8 mouse cellular contexts compared by ENCODE assay signal in the genomic region with DNA sequence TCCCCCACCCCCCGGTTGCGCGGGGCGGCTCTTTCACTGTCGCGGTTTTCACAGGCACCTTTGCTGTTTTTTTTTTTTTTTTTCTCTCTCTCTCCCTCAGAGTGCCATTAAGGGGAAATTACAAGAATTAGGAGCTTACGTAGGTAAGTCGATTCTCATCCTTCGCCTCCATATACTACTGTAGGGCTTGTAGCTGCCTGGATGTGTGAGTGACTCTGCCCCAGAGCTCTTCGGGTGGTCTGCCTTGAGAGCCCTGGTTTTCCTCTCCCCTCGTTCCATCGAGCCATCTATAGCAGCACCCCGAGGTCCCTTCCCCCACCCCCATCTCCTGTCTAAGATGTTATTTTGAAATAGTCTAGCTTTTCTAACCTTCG. TPM values are rescaled to one million over a fixed set of nuclear protein-coding genes. Genes with fewer than 3 reads are reported as not detected.
DNase-seq lines count a peak whose midpoint lies in the region; ATAC-seq and TF ChIP-seq lines count a peak whose summit lies in the region.

No protein-coding gene starts in this region.

- H3K9ac ChIP-seq in liver, adult 2 months (ENCODE audit: low read depth, low read length), result peak overlapping the region; percentile 99
- H3K9ac ChIP-seq in forebrain, embryonic 13.5 days, result peak overlapping the region; percentile 90
- peak overlapping the region; percentile 87 for H3K9ac ChIP-seq in liver, embryonic 11.5 days (ENCODE audit: low read depth, low read length)
- H3K9ac ChIP-seq in stomach, embryonic 15.5 days, result peak overlapping the region; percentile 94

- TF ChIP-seq CTCF in liver, adult 2 months (IDR thresholded peaks at IDR 0.05; ENCODE audit: low read depth, low read length), result no peak

- WGBS in liver, adult 2 months, result under 1% methylated on average over 13 of the region's 14 CpGs
- WGBS in forebrain, embryonic 13.5 days, result under 1% methylated on average over 13 of the region's 14 CpGs
- under 1% methylated on average over 14 of the region's 14 CpGs for WGBS in liver, embryonic 11.5 days
- WGBS in stomach, embryonic 15.5 days, result under 1% methylated on average over 14 of the region's 14 CpGs

- H3K79me2 ChIP-seq in liver, adult 2 months (ENCODE audit: control insufficient read depth, insufficient read depth, low read length), result peaks cover 12% of the 10 kb centered on the region; the same call in 1 of the 2 replicates

- H3K4me2 ChIP-seq in forebrain, embryonic 13.5 days, result peak overlapping the region; percentile 75
- H3K4me2 ChIP-seq in liver, embryonic 11.5 days, result peak overlapping the region; percentile 79
- peak overlapping the region; percentile 63 for H3K4me2 ChIP-seq in stomach, embryonic 15.5 days

- peak; percentile 63 for ATAC-seq in forebrain, embryonic 13.5 days
- ATAC-seq in liver, embryonic 11.5 days (replicated peaks; ENCODE audit: low FRiP score), result peak; percentile 31
- no peak for ATAC-seq in stomach, embryonic 15.5 days (ENCODE audit: insufficient read depth, low FRiP score, low read depth)

- peak overlapping the region; percentile 52 for H3K27ac ChIP-seq in liver, adult 2 months (replicated peaks; ENCODE audit: insufficient read depth, low read depth, low read length)
- peak overlapping the region; percentile 93 for H3K27ac ChIP-seq in forebrain, embryonic 13.5 days
- peak overlapping the region; percentile 88 for H3K27ac ChIP-seq in liver, embryonic 11.5 days (ENCODE audit: low read depth, low read length)
- peak overlapping the region; percentile 92 for H3K27ac ChIP-seq in stomach, embryonic 15.5 days

- DNase-seq in liver, adult 2 months (ENCODE audit: extremely low read depth, low read depth, low spot score), result peak; percentile 31
- DNase-seq in liver, result no peak
- peak; percentile 28 for DNase-seq in adrenal gland, postnatal 14 days
- no peak for DNase-seq in liver, embryonic 11.5 days (ENCODE audit: low spot score)
- DNase-seq in left cerebral cortex, adult 18-20 months (ENCODE audit: low spot score in 2 of 2), result no peak
- DNase-seq in frontal cortex, postnatal 25 days (ENCODE audit: low spot score in 2 of 2), result no peak

- H3K27me3 ChIP-seq in liver, adult 2 months (ENCODE audit: control insufficient read depth, insufficient read depth, low read length), result no peaks in the 10 kb centered on the region
- no peaks in the 10 kb centered on the region for H3K27me3 ChIP-seq in forebrain, embryonic 13.5 days
- H3K27me3 ChIP-seq in liver, embryonic 11.5 days (replicated peaks; ENCODE audit: control insufficient read depth, insufficient read depth, low read length), result no peaks in the 10 kb centered on the region
- no peaks in the 10 kb centered on the region for H3K27me3 ChIP-seq in stomach, embryonic 15.5 days (replicated peaks)

- TF ChIP-seq POLR2A in liver, adult 2 months (IDR thresholded peaks at IDR 0.05; ENCODE audit: extremely low read depth, insufficient read depth, low read length), result no peak

- H3K36me3 ChIP-seq in liver, adult 2 months (ENCODE audit: control insufficient read depth, insufficient read depth, low read length), result peaks cover 3% of the 10 kb centered on the region; the same call in 1 of the 2 replicates
- no peaks in the 10 kb centered on the region for H3K36me3 ChIP-seq in forebrain, embryonic 13.5 days (ENCODE audit: poor library complexity, severe bottlenecking)
- H3K36me3 ChIP-seq in liver, embryonic 11.5 days (ENCODE audit: control insufficient read depth, insufficient read depth, low read length), result no peaks in the 10 kb centered on the region
- H3K36me3 ChIP-seq in stomach, embryonic 15.5 days, result no peaks in the 10 kb centered on the region

- H3K9me3 ChIP-seq in forebrain, embryonic 13.5 days (replicated peaks), result no peaks in the 10 kb centered on the region
- no peaks in the 10 kb centered on the region for H3K9me3 ChIP-seq in liver, embryonic 11.5 days (ENCODE audit: control insufficient read depth, low read length)
- H3K9me3 ChIP-seq in stomach, embryonic 15.5 days, result no peaks in the 10 kb centered on the region

- H3K4me1 ChIP-seq in liver, adult 2 months (ENCODE audit: control insufficient read depth, insufficient read depth, low read length), result peaks cover 2% of the 10 kb centered on the region; the same call in 1 of the 2 replicates
- peaks cover 40% of the 10 kb centered on the region for H3K4me1 ChIP-seq in forebrain, embryonic 13.5 days
- peaks cover 11% of the 10 kb centered on the region for H3K4me1 ChIP-seq in liver, embryonic 11.5 days (replicated peaks; ENCODE audit: control insufficient read depth, insufficient read depth, low read length)
- peaks cover 5% of the 10 kb centered on the region; the same call in 1 of the 2 replicates for H3K4me1 ChIP-seq in stomach, embryonic 15.5 days

- peak overlapping the region; percentile 90 for H3K4me3 ChIP-seq in liver, adult 2 months (ENCODE audit: insufficient read depth, low read depth, low read length)
- H3K4me3 ChIP-seq in forebrain, embryonic 13.5 days, result peak overlapping the region; percentile 71
- H3K4me3 ChIP-seq in liver, embryonic 11.5 days (ENCODE audit: low read depth, low read length), result peak overlapping the region; percentile 91
- H3K4me3 ChIP-seq in stomach, embryonic 15.5 days (replicated peaks), result peak overlapping the region; percentile 93

RNA-seq across cellular contexts. Expression of gene Zc3h14, which starts 0.6 kb away (rescaled TPM):
- 47.1 and 53.7 TPM in 2 replicates for total RNA-seq in liver, adult 2 months (2014; rRNA removed)
- polyA plus RNA-seq in liver, adult 2 months (2012; rRNA removed), result 21.9 and 22.7 TPM in 2 replicates
- 81.2 and 89.7 TPM in 2 replicates for total RNA-seq in adrenal gland, postnatal 14 days (2021)
- polyA plus RNA-seq in forebrain, embryonic 13.5 days (2015; fragmentation: Nextera tagmentation; extraction: Ambion mirVana), result 125 and 126 TPM in 2 replicates
- 109 and 116 TPM in 2 replicates for polyA plus RNA-seq in liver, embryonic 11.5 days (2014; fragmentation: Nextera tagmentation; extraction: Ambion mirVana)
- polyA plus RNA-seq in stomach, embryonic 15.5 days (2015; fragmentation: Nextera tagmentation; extraction: Ambion mirVana), result 101 and 113 TPM in 2 replicates
- 10 to 100 TPM; 96.0 to 97.4 TPM for total RNA-seq in left cerebral cortex, adult 18-20 months (2021)

RNA-seq across cellular contexts. Expression of gene Ptpn21, which starts 10.2 kb away (rescaled TPM):
- 5.9 and 10.1 TPM in 2 replicates for total RNA-seq in liver, adult 2 months (2014; rRNA removed)
- 10.4 and 12.2 TPM in 2 replicates for polyA plus RNA-seq in liver, adult 2 months (2012; rRNA removed)
- total RNA-seq in adrenal gland, postnatal 14 days (2021), result 18.5 and 19.8 TPM in 2 replicates
- 6.4 and 6.5 TPM in 2 replicates for polyA plus RNA-seq in forebrain, embryonic 13.5 days (2015; fragmentation: Nextera tagmentation; extraction: Ambion mirVana)
- 4.4 and 5.7 TPM in 2 replicates for polyA plus RNA-seq in liver, embryonic 11.5 days (2014; fragmentation: Nextera tagmentation; extraction: Ambion mirVana)
- 9.2 and 9.9 TPM in 2 replicates for polyA plus RNA-seq in stomach, embryonic 15.5 days (2015; fragmentation: Nextera tagmentation; extraction: Ambion mirVana)
- total RNA-seq in left cerebral cortex, adult 18-20 months (2021), result 1 to 10 TPM; 7.8 to 8.4 TPM

Comparison
In these comparisons a context has a peak if more than half of its experiments do, and no peak if none do; other contexts are left out.
1. DNase-seq: peak in liver, adult 2 months (single experiment) and adrenal gland, postnatal 14 days (single experiment); none in liver (single experiment), liver, embryonic 11.5 days (single experiment), left cerebral cortex, adult 18-20 months (0 of 2) and frontal cortex, postnatal 25 days (0 of 2).
2. Peak in every context shown above with its lines, with median percentiles within 50 percentile points of each other: H3K27ac ChIP-seq, H3K4me3 ChIP-seq, H3K9ac ChIP-seq and H3K4me2 ChIP-seq.